Mouse (Mus musculus) adrenal gland, adult (tissue): ENCODE data around the gene Kiss1r.
"Not testable (repeated sequence)": the region's sequence is repeated elsewhere in the genome, so short reads cannot be mapped to it uniquely, and the experiment has no call there.

Experiments used
- DNase-seq, 2 experiments: peaks; one replicate each; pipeline ENCODE4 v3.0.0; 2022 to 2023; ENCODE audit warnings: low spot score in 1 of 2; ENCODE audit not compliant: inconsistent age in 2 of 2

Kiss1r gene

DNA sequence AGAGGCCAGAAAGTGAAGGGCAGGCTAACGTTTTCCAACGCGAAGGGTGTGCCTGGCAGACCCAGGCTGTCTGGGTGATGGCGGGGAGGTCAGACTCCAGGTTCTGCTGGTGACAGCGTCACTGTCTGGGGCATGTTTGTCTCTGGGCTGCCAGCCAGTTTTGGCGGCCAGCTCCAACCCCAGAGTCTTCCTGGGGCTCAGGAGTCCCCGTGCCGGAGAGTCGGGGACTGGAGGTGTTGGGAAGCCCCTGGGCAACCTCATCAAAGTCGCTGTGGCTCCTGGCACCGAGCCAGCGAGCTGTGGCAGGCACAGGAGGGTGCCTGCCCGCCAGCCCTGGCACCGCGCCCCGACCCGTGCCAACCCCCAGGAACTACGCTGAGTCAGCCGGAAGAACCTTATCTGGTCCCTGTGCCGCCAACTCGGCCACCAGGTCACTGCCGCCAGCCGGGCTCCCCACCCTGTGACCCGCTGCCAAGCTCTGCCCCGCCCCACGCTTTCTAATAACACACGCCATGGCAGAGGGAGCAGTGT, 20.2 kb downstream of the Kiss1r start:
- DNase-seq = peak; percentile 91 to 97

DNA sequence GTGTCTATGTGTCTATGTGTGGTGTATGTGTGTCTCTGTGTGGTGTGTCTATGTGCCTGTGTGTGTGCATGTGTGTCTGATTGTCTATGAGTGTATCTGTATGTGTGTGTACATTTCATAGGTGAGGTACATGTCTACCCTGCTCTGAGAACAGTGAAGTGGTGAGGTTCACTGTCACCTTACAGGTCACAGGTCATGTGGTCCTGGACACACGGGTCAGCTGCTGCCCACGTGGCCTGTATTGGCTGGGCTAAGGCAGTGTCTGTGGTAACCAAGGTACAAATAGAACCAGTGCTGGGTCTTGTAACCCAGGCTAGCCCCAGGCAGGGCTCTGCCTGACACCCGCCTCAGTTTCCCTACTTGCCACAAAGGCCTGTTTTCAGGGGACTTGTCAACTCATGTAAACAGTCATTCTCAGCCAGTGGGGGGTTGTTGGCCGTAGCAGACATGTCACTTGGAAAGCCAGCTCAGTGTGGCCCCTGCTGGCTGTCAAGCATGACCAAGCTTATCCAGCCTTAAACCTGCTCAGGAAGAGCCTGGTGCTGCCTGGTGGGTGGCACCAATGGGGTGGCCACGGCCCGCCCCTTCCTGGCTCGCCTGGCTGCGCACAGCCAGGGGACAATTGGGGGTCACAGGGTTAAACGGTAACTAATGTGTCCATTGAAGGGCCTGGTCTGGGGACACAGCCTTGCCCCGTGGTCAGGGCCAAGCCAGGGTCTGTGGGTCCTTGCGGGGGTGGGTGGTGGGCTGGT, 21.2 kb downstream of the Kiss1r start:
- peak in 1 of 2 experiments; percentile 36 for DNase-seq

DNA sequence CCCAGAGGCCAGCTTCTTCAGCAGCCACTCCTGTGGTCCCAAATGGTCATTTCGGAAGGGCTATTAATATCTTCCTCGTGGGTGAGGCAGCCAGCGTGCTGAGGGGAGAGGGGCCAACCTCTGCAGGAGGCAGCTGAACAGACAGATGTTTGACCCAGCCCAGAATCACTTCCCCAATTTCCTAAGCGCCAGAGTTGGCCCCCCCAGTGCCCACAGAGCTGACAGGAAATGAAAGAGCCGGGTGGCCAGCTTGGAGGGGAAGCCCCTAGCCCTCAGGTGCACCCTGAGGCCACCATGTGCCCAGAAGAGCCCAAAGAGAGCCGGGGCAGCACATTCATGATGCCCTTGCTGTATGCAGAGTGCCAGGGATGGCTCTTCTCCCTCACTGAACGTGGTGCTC, 24.0 kb downstream of the Kiss1r start:
- peak in 1 of 2 experiments; percentile 40 for DNase-seq

DNA sequence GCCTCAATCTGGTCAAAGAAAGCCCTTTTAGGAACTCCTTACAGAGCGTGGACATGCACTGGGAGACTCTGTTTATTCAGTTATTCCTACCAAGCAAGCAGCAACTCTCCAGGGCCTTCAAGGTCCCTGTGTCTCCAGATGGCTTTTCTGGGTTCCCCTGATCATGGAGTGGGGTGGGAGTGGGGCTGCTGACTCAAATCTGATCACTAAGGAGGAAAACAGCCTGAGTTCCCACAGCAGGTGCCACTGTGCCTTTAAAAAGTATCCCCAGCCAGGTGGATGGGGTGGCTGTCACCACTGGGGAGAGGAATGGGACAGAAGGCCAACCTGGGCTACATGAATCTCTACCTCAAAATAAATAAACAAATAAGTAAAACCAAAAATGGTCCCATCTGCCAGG, 26.2 kb downstream of the Kiss1r start:
- no peak for DNase-seq

DNA sequence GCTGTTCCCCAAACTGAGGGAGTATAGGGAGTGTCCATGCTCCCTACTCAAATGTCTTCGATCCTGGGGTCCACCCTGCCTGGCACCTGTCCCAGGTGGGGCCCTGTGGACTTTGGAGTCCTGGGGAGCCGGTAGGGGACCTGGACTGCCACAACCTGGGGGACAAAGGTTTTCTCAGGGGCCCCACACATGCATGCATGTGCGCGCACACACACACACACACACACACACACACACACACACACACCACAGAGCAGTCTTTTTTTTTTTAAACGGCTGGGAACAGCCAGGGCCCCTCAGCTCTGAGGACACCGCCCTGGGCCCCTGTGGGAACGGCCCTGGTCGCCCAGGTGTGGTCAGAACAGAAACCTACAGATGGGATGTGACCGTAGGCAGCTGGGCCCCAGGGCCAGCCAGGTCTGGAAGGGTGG, 26.7 kb downstream of the Kiss1r start:
- no peak for DNase-seq

DNA sequence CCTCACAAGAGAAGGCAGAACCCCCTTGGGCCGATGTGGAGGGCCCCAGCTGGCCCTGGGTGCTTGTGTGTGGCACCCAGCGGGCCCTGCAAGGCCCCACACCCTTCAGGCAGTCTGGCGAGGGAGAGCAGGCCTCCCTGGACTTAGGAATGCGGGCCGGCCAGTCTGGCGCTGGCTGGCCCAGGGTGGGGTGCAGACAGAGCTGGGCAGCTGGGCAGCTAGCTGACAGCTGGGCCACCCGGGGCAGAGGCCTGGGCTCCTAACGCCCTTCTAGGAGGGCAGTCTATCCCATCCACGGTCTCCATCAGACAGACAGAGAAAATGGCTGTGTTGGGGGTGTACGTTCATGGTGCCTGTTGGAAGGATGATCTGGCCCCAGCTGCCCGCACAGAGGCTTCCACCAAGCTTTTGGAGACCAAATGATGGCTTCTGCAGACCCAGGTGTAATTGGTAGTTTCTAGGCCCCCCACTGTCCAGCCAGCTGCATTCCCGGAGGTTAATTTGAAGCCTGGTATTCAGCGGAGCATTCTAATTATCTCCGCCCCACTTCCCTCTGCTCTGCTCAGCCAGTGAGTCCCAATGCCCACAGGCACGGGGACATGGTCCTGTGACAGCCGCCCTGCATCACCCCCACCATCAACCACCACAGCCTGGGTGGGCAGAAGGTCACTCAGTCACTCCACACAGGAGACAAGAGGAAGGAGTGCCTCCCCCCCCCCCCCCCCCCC, 28.9 kb downstream of the Kiss1r start:
- DNase-seq = no peak

DNA sequence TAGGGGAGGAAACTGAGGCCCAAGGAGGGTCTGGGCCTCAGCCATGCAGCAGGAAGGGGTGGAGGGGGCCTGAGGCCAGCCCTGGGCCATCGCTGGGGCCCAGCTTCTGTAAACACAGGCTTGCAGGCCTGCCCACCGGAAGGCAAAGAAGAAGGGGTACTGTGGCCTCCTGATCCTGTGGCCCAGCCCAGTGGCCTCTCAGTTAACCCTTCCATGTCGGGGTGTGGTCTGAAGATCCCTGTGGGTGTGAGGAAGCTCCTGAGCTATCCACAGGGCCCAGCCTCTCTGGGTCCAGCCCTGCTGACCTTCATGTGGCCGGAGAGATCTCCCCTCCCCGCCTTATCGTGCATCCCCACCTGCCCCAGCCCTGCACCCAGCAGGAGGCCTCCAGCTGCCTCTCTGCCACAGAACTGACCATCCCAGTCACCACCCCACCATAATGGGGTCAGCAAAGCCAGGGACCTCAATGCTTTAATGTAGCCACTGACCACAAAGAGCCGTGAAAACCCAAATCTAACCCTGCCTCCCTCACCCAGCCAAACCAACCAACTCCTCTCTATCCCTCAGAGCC, 30.1 kb downstream of the Kiss1r start:
- DNase-seq = no peak

DNA sequence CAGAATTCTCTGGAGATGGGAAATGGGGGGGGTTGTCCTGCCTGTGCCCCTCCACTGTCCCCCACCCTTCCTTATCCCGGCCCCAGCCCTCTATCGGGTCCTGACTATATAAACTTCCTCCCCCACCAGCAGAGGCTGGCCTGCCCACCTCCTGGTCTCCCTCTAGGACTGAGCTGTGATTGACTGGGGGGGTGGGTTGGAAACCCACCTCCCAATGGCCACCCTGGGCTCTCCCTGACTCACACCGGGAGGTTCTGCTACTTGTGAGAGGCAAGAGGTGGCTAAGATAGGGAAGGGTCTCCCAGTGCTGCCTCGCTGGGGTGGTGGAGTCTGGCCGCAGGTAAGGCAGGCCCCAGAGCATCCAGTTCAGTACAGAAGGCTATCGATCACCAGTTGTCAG, 30.7 kb downstream of the Kiss1r start:
- no peak for DNase-seq

DNA sequence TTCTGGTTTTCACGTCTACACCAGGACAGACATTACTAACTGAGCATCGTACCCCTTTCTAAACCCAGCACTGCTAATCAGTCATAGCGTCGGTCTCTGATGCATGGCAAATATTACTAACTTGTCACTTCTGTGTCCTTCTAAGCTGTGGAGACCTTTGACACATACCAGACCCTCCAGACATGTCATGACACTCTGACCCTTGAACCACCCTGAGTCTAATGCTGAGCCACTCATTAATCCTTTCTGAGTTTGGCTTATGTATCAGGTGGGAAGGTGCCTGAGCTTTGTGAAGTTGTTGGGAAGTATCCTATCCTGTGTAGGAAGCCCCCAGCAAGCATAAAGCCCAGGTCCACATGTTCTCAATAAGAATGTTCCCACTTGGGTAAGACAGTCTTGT, 33.1 kb downstream of the Kiss1r start:
- DNase-seq = no peak

DNA sequence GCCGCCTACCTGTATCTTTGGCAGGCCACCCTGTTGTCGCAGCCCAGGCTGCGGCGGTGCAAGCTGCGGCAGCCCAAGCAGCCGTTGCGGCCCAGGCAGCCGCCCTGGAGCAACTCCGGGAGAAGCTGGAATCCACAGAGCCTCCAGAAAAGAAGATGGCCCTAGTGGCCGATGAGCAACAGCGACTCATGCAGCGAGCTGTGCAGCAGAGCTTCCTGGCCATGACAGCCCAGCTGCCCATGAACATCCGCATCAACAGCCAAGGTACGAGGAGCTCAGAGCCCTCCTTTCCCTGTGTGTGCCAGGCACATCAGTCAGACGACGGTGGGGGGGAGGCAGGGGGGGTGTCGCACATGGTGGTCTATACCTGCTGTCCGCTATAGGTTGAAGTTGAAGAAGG, 33.9 kb downstream of the Kiss1r start:
- DNase-seq = no peak

DNA sequence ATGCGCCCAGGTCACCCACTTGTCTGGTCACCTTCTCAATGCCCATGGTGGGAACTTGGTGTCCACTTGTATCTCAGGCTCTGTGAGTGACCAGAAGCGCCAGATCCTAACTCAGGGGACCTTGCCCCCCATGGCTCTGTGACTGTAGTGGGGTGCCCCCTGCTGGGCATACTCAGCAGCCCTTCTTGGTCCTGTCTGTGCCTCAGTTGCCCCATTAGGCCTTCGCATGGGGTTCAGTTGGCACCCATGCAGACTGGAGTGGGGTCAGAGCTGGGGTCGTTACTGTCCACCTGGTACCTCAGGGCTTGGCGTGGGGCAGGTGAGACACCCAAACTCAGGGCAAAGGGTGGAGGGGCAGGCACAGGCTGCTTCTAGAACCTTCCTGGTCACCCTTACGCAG, 37.2 kb downstream of the Kiss1r start:
- peak in 1 of 2 experiments; percentile 73 for DNase-seq

DNA sequence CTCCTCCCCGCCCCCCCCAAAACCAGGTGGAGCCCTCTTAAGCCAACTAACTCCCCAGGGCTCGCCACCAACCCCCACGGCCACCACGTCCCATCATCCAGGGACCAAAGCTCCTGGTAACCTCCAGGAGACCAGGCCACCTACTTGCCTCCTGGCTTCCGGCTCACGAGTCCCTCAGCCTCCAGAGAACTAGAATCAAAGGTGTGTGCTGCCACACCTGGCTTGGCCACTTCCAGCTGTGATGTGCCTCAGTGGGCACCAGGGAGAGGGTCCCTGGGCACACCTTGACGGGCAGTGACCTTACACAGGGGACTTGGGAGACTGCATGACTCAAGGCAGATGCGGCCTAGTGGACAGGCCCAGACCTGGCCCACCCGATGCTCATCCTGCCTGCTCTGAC, 38.9 kb downstream of the Kiss1r start:
- no peak for DNase-seq

DNA sequence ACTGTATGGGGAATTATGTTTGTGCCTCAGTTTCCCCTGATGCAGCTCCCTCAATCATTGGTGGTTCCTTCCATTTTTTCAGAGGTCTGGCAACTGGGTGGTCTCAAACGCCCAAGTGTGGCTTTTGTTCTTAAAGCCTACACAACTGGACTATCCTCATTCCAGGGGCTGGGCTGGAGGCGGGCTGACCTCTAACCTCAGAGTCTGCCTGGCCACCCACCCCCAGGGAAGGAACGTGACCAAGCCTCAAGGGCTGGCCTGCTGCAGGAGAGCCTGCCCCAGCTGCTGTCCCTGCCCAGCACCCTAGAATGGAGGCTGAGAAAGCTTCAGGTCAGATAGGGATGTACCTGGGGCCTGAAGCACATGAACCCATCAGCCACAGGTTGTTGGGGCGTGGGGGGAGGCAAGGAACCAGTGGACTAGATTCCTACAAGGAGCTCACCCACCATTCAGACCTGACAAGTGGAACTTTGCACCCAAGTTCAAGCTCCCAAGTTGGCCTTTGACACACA, 39.9 kb downstream of the Kiss1r start:
- DNase-seq = no peak

DNA sequence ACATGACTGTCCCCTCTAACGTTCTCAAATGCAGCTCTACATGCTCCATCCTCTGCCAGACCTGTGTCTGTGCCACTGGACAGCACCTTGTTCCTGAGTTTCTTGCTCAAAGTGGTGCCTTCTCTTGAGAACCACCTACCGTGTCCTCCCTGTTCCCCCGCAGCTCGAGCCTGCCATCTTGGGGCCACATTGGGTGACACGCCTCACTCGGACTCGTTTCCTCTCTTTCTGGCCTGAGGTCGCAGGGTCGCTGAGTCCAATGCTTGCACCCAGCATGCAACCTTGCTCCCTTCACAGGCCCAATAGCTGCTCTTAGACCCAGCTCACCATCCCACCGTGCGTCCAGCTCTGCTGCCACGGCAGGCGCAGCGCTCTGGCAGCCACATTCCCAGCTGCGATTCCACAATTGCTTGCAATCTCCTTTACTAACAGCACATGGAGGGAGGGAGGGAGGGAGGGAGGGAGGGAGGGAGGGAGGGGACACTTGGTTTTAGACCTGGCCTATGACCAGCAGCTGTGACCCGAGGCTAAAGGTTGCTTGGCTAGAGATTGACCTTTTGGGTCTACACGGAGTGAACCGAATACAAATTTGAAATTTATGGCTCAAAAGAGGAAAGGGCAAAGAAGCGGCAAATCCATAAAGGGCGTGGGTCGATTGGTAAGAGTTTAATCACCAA, 41.5 kb downstream of the Kiss1r start:
- peak; percentile 85 to 95 for DNase-seq

DNA sequence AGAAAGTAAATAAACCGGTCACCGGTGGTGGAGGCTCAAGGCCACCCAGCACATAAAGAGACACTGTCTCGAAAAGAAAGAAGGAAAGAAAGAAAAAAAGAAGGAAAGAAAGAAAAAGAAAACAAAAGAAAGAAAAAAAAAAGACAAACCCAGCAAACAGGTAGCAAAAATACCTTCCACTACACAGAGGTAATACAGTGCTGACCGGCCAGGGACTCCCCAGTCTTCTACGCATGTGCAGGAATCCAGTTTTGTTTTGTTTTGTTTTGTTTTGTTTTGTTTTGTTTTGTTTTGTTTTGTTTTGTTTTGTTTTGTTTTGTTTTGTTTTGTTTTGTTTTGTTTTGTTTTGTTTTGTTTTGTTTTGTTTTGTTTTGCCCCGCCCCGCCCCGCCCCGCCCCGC, 42.6 kb downstream of the Kiss1r start:
- DNase-seq = not testable (repeated sequence)

DNA sequence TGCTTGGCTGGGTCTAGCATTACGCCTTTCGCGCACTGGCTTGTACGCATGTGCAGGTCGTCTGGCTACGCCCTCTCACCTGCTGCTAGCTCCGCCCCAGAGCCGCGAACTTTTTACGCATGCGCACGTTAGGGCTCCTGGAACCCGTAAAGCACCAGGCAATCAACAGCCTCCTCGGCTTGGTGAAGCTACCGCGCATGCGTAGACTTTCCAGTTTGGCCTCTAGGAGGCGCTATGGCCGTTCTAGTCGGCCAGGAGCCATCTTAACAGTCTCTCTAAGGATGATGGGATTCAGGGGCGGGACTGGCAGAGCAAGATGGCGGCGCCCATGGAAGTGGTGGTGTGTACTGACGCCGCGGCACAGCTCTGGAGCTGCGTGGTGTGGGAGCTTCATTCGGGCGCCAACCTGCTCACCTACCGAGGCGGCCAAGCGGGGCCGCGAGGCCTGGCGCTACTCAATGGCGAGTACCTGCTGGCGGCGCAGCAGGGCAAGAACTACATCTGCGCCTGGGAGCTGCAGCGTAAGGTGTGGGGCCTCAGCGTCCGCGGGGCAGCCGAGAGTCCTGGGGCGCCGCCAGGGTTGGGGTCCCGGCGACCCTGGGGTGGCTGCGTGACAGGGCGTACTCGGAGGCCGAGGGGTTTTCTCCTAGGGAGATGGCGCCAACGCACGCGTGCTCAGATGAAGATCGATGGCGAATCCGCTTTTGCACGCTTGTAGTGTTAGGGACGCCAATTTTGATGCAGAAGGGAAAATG, 43.3 kb downstream of the Kiss1r start, which contains the start of gene Wdr18:
Gene Wdr18, plus strand, starts transcription at position 306 of the 755 bp plus-strand sequence.
- DNase-seq = peak; percentile 100

DNA sequence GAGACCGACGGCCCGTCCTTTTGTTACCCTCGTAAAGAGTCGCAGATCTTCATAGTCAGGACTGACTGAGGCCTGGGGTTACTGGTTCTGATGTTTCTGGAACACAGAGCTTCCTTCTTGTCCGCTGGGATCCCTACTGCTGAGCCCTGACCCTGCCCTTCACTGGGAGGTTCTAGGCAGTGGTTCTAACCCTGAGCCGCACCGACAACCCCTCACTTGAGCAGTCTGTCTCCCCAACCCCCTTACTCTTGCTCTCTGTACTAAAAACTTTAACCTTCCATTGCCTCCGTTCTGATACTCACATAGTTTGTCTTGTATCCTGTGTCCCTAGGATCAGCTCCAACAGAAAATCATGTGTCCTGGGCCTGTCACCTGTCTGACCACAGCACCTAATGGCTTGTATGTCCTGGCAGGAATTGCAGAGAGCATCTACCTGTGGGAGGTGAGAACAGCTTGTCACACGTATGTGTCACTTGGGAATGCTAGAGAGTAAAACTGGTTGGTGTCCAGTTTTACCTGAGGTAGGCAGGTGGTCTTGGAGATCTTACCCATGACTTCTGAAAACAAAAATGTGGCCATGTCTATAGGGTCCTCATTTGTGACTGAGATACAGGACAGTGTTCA, 44.0 kb downstream of the Kiss1r start:
- DNase-seq = no peak

DNA sequence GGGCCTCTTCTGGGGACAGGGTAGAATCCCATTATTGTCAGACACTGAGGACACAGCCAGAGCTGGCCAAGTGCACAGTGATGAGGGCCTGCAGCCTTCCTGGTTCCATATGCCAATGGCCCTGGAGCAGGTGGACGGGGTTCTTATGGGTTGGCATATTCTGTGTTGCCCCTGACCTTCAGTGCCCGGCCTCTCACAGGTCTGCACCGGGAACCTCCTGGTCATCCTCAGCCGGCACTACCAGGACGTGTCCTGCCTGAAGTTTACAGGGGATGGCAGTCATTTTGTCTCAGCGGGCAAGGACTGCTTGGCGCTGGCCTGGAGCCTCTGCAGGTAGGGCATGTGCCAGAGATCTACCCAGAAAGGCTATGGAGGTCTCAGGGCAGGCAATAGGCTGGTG, 48.0 kb downstream of the Kiss1r start:
- DNase-seq = no peak

DNA sequence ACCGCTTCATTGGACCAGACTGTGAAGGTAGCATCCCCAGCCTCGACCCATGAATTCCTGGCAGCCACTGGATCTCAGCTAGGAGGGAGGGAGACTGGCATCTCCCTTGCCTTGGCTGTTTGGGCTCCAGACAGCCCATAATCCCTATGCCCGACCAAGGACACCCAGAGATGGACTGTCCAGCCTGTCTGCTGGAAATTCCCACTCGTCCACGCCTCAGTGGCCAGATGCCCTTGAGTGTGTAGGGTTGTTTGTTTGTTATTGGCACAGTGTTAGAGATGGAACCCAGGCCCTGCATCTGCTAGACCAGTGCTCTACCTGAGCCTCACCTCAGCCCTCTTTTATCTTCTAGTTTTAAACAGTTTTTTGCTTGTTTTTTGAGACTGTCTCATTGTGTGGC, 48.6 kb downstream of the Kiss1r start:
- DNase-seq = no peak

DNA sequence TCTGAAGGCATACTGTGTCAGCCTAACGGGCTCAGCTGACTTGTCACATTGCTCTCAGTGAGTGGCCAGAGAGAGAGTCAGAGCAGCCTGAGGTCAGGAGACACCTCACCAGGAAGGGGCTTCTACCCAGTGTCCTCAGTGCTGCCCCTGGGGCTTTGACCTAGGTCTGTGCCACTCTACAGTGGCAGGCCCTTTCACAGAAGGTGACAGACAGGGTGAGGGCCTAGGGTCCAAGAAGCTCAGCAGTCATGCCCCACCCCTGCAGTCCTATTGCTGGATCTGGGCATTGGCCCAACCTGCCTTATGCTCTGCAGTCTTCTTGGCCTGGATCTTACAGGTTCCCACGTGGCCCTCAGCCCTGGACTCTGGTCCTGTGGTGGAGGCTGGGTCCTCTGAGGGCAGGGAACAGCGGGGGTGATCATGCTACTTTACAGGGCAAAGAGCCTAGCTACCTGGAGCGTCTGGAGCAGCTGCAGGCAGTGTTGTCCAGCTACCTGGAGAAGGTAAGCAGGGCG, 50.2 kb downstream of the Kiss1r start:
- peak in 1 of 2 experiments; percentile 40 for DNase-seq
